Mouse (Mus musculus): ENCODE measurements at regions not wholly inside any gene's neighbourhood (a gene's known extent, or its start where the extent isn't known, plus 50 kb on each side); places are given as distances from the start of the nearest gene placed in this dataset.
"Not testable (repeated sequence)": the region's sequence is repeated elsewhere in the genome, so short reads cannot be mapped to it uniquely, and the experiment has no call there.

DNA sequence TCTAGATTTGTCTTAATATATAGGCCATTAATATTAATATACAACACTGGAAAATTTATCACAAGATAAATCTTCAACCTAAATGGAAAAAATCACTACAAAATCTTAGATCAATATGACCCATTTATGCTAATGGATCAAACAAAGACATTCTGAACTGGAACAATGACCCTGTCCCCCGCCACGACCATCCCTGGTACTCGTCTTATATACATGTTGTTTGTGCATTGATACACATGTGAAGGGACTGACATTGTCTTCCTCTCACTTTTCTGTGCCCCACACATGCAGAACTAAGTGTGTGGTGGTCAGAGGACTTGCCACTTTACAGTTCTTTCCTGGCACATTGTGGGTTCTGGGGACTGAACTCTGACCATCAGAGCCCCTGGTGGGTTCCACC, 135.4 kb upstream of the Myo9b start:
- TF ChIP-seq USF2 (conservative IDR thresholded peaks at IDR 0.05; ENCODE audit: low read depth, low read length); MYC (IDR thresholded peaks at IDR 0.05; ENCODE audit: low read depth, low read length); HCFC1 (IDR thresholded peaks at IDR 0.05; ENCODE audit: low read depth, low read length); ZC3H11A (IDR thresholded peaks at IDR 0.05; ENCODE audit: low read depth, low read length); CTCF (conservative IDR thresholded peaks at IDR 0.05 in 1 of 2, IDR thresholded peaks at IDR 0.05 in 1 of 2; ENCODE audit: low read depth in 2 of 2, low read length in 2 of 2); SMC3 (IDR thresholded peaks at IDR 0.05; ENCODE audit: low read depth, low read length); TBP (conservative IDR thresholded peaks at IDR 0.05; ENCODE audit: low read depth, low read length); MAX (IDR thresholded peaks at IDR 0.05; ENCODE audit: low read length); GABPA (IDR thresholded peaks at IDR 0.05; ENCODE audit: insufficient replicate concordance, low read depth, low read length): not testable (repeated sequence)
